Mouse (Mus musculus) MEL (cell line): ENCODE measurements around the gene Eloa.

Experiments
- CTCF ChIP-seq, 3 experiments: IDR thresholded peaks in 2 of 3; conservative IDR thresholded peaks in 1 of 3; 2 replicates each; pipeline ENCODE4 v1.5.1; 2011 to 2012; ENCODE audit warnings: low read length in 3 of 3, low read depth in 2 of 3, mild to moderate bottlenecking in 2 of 3, improper control_type of control experiment in 1 of 3, inconsistent platforms in 1 of 3, mixed read lengths in 1 of 3, moderate library complexity in 1 of 3; ENCODE audit not compliant: control insufficient read depth in 1 of 3, insufficient read depth in 1 of 3, poor library complexity in 1 of 3, severe bottlenecking in 1 of 3
- EP300 ChIP-seq, 2 experiments: IDR thresholded peaks; 2 replicates each; pipeline ENCODE4 v1.6.1; 2011; ENCODE audit warnings: improper control_type of control experiment in 2 of 2, low read length in 2 of 2, low read depth in 1 of 2, mild to moderate bottlenecking in 1 of 2
- GATA1 ChIP-seq: IDR thresholded peaks from 2 replicates; pipeline ENCODE4 v1.6.1; 2011; ENCODE audit warnings: low read depth, low read length, improper control_type of control experiment
- KAT2A ChIP-seq: conservative IDR thresholded peaks from 2 replicates; pipeline ENCODE4 v1.6.1; 2012; ENCODE audit warnings: low read depth, low read length, improper control_type of control experiment, inconsistent platforms
- POLR2A ChIP-seq, 2 experiments: IDR thresholded peaks; 2 replicates each; pipeline ENCODE4 v1.6.1; 2011 to 2012; ENCODE audit warnings: low read length in 2 of 2, mild to moderate bottlenecking in 2 of 2, control low read depth in 1 of 2, improper control_type of control experiment in 1 of 2, low read depth in 1 of 2, moderate library complexity in 1 of 2; ENCODE audit not compliant: control insufficient read depth in 1 of 2, insufficient read depth in 1 of 2, poor library complexity in 1 of 2
- TAL1 ChIP-seq: IDR thresholded peaks from 2 replicates; pipeline ENCODE4 v1.6.1; 2012; ENCODE audit warnings: mild to moderate bottlenecking, inconsistent platforms, low read length, moderate library complexity, mixed read lengths
- TBP ChIP-seq: IDR thresholded peaks from 2 replicates; pipeline ENCODE4 v1.8.0; 2011; ENCODE audit warnings: low read depth, low read length, improper control_type of control experiment
- ZC3H11A ChIP-seq: IDR thresholded peaks from 2 replicates; pipeline ENCODE4 v1.6.1; 2012; ENCODE audit warnings: low read depth, mild to moderate bottlenecking, inconsistent platforms, low read length, improper control_type of control experiment

DNA sequence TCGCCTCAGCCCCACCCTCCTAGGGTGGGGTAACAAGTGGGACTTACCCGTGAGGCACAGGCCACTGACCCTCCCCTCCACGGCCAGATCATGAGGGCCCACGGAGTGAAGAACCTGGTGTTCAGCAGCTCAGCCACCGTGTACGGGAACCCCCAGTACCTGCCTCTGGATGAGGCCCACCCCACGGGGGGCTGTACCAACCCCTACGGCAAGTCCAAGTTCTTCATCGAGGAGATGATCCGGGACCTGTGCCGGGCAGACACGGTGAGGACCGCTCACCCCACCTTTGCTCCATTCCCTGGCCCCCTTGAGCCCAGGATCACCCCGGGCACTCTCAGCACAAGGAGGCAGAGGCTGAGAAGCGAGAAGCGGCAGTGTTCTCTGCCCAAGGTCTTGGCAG lies 55.3 kb downstream of the Eloa start:
- TF ChIP-seq ZC3H11A (no peak), CTCF (IDR thresholded peaks at IDR 0.05 in 2 of 3, conservative IDR thresholded peaks at IDR 0.05 in 1 of 3; ENCODE audit: control insufficient read depth in 1 of 3, insufficient read depth in 1 of 3, low read depth in 2 of 3, low read length in 3 of 3, poor library complexity in 1 of 3, severe bottlenecking in 1 of 3) (no peak), EP300 (IDR thresholded peaks at IDR 0.05; ENCODE audit: low read depth in 1 of 2, low read length in 2 of 2) (no peak), POLR2A (IDR thresholded peaks at IDR 0.05; ENCODE audit: control insufficient read depth in 1 of 2, insufficient read depth in 1 of 2, low read depth in 1 of 2, low read length in 2 of 2, poor library complexity in 1 of 2) (no peak; a peak in 1 of 4 replicates), TBP (no peak), KAT2A (no peak), TAL1 (no peak), GATA1 (no peak)
